Mouse (Mus musculus): ENCODE results near the gene Naglu.

Naglu gene

DNA sequence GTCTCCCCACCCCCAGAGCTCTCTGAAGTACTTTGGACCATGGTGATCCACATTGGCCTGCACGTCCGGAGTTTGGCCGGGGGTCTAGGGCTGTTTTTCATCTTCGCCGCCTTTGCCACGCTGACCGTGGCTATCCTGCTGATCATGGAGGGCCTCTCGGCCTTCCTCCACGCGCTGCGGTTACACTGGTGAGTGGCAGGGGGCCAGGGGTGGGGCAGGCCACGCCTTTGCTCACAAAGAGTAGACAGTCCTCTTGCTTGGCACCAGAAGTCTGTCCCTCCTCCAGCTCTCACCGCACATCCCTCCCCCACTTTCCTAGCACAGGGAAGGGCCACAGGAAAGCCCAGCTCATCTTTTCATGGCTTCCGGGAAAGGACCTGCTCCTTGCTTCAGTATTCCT, 14.4 kb upstream of the Naglu start:
- DNase-seq (ENCODE audit: extremely low read depth, insufficient read length, low spot score) = peak; percentile 66

DNA sequence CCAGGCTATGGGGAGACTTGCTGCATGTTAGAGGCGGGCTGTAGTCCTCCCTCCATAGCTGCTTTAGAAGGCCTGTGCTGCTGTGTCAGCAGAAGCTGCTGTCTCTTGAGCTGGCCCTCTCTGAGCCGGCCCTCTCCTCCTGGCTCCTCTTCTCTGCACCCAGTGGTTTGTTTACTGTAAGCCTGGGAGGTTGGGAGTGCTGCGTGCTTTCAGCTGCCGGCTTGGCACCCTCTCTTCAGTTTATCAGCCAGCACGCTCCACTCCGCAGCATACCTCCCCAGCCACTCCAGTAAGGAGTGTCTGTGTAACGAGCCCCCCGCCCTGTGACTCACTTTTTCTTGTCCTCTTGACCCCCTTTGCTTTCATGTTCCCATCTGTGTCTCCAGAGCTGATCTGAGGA, 12.9 kb upstream of the Naglu start:
- DNase-seq (ENCODE audit: extremely low read depth, insufficient read length, low spot score) = no peak

DNA sequence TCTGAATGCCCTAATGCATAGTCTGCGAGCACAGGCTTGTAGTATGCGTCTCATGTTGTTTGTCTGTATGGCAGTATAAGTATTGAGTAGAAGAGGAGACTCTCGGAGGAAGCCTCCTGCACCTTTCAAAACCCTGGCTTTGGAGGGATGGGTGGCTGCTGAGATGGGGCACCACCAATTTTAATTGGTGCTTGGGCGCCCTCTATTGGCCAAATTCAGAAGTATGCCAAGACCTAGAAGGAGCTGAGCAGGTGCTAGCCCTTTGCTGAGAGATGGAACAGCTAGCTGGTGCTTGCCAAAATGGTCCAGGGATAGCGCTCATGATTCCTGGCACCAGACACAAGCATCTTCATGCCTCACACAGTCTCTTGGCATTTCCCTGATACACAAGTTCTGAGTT, 12.0 kb upstream of the Naglu start:
- no peak for DNase-seq (ENCODE audit: extremely low read depth, insufficient read length, low spot score)

DNA sequence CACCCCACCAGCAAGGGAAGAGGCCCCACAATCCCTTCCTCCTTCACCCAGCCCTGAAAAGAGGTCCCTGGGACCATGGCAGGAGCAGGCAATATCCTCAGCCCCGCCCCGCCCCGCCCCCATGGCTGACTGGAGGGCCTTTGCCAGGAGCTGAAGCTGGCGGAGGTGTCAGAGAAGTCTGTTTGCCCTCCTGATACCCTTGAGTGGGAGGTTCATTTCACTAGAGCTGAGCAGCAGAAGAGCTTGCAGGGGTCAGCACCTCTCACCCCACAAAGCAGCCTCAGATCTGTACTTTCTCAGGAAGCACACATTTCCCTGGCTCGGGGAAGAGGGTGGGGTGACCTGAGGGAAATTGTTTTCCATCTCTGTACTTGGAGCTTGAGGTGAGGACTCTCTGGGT, 11.1 kb upstream of the Naglu start:
- no peak for DNase-seq (ENCODE audit: extremely low read depth, insufficient read length, low spot score)

DNA sequence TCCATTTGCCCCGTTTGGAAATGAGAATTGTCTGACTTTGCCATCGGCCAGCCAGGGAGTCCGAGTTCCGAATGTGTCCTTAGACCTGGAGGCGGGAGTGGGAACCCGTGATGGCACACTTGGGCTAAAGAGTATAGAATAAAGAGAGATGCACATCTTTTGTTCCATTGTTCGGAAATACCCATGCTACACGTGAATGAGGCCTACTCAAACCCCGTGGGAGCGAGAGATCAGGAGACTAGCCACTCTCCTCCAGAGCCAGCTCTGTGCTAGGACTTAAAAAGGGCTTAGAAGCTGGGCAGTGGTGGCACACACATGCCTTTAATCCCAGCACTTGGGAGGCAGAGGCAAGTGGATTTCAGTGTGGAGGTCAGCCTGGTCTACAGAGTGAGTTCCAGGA, 10.3 kb upstream of the Naglu start:
- no peak for DNase-seq (ENCODE audit: extremely low read depth, insufficient read length, low spot score)

DNA sequence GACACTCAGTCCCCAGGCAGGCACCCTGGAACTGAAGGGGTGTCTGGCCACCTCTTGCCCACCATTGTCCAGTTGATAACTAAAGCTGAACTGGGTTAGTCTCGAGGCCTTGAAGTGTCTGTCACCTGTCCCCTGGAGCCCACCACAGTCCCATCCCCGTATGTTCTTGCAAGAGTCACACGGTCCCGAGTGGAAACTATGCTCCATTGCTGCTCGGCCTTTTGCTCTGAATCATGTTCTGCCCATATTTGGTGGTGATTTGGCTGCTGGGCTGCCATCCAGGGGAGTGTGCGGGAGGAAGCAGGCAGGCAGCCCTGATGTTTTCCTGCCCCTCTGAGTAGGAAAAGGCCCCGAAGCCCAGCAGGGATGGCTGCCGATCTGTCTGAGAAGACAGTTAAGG, 9.7 kb upstream of the Naglu start:
- peak; percentile 64 for DNase-seq (ENCODE audit: extremely low read depth, insufficient read length, low spot score)

DNA sequence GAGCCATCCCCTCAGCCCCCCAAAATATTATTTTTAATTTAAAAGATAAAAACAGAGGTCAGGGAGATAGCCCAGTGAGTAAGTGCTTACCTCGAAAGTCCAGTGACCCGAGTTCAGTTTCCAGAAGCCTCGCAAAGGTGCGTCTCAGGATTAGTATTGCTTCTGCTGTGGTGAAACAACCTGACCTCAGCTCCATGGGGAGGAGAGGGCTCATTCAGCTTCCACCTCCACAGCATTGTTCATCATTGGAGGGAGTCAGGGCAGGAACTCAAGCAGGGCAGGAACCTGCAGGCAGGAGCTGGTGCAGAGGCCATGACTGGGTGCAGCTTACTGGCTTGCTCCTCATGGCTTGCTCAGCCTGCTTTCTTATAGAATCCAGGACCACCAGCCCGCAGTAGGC, 8.8 kb upstream of the Naglu start:
- no peak for DNase-seq (ENCODE audit: extremely low read depth, insufficient read length, low spot score)

DNA sequence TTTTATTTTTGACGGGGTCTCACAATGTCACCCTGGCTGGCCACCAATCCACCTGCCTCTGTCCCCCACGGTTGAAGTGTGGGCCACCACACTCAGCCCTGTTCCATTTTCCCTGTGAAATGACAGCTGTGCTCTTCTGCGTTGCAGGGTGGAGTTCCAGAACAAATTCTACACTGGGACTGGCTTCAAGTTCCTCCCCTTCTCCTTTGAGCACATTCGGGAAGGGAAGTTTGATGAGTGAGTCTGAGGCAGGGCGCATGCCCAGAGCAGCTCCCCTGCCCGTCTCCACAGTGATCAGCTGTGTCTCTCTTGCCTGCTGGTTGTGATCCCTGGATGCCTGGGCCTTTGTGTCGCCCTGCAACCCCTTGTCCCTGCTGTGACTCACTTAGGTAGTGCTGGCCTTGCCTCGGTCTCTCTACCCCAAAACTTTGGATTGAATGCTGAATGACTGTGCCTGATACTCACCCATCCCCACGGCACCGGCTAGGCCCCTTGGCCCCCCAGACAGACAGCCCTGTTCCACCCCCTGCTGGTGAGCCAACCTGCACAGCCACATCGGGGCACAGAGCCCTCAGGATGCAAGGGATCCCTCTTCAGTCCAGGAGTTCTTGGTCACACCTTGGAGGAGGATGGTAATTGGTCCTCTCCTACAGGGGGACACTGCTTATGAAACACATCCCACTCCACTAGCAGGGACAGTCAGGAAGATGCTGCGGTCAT, 7.5 kb upstream of the Naglu start:
- DNase-seq (ENCODE audit: extremely low read depth, insufficient read length, low spot score) = no peak

DNA sequence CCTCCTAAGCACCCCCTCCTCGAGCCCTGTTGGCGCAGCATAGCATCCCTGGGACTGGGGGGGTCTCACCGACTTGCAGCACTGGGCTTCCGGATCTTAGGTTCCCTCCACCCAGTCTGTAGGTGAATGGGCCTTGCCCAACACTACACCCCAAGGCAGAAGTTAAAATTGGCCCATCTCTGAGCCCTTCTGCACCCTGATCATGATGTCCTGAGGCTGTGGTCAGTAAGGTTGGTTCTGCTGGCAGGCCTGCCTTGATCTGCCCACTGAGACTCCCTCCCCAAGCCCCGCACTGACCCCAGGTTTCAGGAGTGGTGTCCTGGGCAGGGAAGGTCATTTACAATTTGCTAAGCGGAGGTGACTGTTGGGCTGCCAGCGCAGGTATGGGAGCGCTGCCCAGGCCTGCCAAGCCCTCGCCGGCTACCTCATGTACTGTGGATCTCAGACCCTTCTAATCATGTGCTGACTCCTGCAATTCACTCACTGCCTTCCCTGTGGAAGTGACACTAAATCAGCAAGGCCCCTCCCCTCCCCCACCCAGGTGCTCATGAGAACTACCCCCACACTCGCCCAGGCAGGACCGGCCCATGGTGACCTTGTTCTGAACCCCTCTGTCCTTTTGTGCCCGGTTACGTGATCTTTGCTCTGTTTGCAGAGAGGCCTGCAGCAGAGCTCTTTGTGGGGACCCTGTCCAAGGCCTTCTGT, 6.7 kb upstream of the Naglu start:
- no peak for DNase-seq (ENCODE audit: extremely low read depth, insufficient read length, low spot score)

DNA sequence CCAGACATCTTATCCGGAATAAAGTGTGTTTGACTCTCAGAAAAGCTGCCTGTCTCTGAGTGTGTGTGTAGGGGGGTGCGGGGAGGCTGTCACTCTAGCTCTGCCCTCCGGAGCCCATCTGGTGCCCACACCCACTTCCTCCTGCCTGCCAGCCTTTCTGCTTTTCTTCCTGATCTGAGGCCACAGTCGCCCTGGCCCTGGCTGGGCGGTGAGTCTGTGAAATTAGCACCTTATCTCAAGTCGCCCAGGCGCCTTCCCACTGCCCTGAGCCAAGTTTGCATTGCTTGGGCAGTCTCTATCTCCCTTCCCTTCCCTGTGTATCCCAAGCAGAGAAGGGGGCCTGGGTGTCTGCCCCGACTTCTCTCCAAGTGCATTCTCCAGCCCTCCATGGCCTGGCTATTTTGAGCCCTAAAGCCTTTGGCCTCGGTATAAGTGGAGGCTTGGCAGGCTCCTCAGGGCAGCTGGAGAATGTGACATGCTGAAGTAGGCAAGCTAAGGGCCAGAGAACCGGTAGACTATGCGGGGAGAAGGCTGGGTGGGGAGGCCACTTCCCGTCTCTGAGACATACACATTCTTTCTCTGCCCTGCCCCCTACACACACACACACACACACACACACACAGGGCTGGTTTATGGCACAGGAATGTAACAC, 6.0 kb upstream of the Naglu start:
- DNase-seq (ENCODE audit: extremely low read depth, insufficient read length, low spot score) = peak; percentile 71

DNA sequence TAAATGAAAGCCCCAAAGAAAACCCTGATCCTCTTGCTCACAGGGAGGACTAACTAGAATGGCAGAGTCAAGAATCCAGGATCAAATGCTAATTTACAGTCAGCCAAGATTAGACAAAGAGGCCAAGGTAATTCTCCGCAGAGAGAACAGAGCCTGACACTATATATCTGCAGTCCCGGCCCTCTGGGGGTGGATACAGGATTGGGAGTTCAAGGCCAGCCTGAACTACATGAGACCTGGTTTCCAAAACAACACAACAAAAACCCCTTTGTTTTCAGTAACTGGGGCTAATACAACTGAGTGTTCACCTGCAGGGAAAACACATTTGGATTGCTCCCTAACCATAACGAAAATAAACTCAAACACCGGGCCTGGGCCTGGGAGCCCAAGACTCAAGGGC, 5.3 kb upstream of the Naglu start:
- no peak for DNase-seq (ENCODE audit: extremely low read depth, insufficient read length, low spot score)

DNA sequence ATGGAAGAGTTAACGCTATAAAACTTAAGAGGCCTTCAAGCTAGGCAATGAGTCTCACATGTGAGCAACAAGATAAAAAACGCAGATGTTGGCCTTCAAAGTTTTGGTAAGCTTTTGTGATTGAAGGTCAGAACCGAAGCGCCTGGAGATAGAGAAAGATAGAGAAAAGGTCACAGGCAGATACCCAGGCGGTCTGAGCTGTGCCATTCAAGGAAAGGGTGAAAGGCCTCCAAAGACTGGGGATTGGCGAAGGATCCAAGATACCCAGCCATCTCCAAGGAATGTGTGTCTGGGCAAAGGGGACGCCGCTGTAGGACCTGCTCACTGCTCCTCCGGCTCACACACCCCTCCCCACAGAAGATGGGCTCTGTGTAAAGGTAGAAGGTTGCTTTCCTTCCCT, 4.8 kb upstream of the Naglu start:
- no peak for DNase-seq (ENCODE audit: extremely low read depth, insufficient read length, low spot score)

DNA sequence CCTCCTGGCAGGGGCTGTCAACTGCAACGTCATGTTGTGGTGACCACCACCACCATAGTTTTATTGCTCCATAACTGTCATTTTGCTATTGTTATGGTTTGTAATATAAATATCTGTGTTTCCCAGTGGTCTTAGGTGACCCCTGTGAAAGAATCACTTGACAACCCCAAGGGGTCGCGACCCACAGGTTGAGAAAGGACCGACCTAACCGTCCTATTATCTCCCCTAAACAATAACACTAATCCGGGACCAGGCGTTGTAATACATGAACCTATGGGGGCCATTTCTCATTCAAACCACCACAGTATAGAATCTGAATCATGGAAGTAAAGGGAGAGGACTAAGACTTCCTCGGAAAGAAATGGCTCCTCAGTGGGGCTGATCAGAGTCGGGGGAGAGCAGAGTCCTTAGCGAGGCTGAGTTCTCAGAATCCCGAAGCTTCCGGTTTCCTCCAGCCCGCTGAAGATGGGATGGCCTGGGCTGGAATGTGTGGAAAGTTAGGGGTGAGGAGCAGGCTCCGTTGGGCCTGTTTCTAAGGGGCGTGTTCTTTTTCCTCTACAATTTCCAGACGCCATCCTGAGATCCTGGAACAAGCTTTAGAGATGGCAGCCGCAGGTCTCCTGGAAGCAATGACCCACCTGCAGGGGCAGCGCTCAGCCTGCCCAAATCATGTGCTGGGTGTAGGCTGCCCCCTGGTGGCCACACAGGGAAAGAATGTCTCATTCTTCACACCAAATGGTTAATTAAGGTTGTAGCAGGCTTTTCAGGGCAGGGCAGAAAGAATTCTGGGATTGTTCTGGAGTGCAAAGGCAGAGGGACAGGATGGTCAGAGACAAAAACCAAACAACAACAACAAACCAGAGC, 3.0 kb upstream of the Naglu start:
- DNase-seq (ENCODE audit: extremely low read depth, insufficient read length, low spot score) = peak; percentile 51

DNA sequence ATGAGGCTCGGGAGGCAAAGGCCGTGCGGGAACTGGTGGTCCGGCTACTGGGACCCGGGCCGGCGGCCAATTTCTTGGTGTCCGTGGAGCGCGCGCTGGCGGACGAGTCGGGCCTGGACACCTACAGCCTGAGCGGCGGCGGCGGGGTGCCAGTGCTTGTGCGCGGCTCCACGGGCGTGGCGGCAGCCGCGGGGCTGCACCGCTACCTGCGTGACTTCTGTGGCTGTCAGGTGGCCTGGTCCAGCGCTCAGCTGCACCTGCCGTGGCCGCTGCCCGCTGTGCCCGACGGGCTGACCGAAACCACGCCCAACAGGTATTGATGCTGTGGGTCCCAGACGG, 346 bp downstream of the Naglu start:
- no peak for DNase-seq (ENCODE audit: extremely low read depth, insufficient read length, low spot score)

DNA sequence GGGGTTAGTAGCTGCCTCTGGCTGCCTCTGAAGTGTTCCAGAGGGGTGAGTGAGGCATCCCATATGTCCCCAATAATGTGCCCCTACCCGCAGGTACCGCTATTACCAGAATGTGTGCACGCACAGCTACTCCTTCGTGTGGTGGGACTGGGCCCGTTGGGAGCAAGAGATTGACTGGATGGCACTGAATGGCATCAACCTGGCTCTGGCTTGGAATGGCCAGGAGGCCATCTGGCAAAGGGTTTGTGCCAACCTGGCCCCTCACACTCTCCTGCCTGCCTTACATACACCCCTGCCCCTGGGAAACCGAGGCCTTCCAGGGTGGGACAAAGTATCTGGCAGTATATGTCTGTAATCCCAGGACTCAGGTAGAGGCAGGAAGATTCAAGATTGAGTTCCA, 1.2 kb downstream of the Naglu start:
- no peak for DNase-seq (ENCODE audit: extremely low read depth, insufficient read length, low spot score)

DNA sequence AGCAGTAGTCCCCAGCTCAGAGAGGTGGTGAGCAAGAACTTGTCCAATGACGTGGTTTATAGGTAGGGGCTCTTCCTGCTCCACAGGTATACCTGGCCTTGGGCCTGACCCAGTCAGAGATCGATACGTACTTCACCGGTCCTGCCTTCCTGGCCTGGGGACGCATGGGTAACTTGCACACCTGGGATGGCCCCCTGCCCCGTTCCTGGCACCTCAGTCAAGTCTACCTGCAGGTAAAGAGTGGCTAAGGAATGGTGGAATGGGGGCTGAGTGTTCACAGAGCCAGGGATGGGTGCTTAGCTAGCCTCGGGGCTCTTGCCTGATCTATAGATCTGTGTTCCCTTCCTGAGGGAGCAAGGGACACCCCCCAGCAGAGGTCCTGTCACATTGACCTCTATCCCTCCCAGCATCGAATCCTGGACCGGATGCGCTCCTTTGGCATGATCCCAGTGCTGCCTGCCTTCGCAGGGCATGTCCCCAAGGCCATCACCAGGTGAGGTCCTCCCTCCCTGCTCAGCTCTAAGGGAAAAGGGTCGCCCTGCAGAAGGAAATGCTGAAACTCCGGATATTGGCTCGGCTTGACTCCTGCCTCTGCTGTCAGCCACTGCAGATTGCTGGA, 2.1 kb downstream of the Naglu start:
- DNase-seq (ENCODE audit: extremely low read depth, insufficient read length, low spot score) = no peak

DNA sequence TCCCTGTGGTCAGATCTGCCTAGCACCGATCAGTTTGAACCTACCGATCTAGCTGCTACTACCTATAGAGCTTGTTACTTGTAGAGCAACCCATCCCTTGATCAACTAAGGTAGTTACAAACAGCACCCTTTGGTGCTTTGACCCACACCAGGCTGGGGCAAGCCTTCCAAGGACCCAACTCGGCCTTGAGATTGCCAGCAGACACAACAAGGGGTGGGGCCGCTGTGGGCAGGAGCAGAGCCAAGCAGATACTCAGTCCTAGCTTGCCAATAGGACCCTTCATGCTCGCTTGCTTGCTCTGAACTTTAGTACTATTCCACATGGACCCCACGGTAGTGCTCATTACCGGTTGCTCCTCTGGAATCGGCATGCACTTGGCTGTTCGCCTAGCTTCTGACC, 8.3 kb downstream of the Naglu start, which contains the start of gene Hsd17b1:
Gene Hsd17b1 (plus strand): TSS at position 291 of the 400 bp plus-strand sequence.
- no peak for DNase-seq (ENCODE audit: extremely low read depth, insufficient read length, low spot score)

DNA sequence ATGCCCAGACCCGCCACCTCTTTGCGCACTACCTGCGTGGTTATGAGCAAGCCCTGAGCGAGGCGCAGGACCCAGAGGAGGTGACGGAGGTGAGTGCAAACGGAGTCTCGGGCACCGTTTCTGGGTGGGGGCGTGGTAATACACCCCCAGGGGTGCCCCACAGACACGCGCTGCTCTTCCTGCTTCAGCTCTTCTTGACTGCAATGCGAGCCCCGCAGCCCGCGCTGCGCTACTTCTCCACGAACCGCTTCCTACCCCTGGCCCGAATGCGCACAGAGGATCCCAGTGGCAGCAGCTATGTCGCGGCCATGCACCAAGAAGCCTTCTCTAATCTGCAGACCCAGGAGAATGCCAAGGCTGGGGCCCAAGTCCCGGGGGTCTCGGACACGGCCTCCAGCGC, 9.9 kb downstream of the Naglu start:
- no peak for DNase-seq (ENCODE audit: extremely low read depth, insufficient read length, low spot score)

DNA sequence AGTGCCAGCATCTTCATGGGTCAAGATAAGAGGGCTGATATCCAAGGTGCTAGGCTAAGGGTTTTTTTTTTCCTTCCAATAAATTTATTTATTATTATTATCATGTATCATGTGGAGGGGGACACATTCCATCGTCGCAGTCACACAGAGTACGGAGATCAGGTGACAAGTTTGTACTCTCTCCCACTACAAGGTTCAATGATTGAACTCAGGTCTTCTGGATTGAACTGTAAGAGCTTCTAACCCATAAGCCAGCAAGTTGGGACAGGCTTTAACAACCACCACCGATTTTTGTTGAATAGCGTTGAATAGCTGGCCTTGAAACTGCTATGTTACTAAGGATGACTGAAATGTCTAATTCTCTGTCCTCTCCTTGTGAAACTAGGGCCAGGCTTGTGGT, 10.6 kb downstream of the Naglu start:
- DNase-seq (ENCODE audit: extremely low read depth, insufficient read length, low spot score) = no peak

DNA sequence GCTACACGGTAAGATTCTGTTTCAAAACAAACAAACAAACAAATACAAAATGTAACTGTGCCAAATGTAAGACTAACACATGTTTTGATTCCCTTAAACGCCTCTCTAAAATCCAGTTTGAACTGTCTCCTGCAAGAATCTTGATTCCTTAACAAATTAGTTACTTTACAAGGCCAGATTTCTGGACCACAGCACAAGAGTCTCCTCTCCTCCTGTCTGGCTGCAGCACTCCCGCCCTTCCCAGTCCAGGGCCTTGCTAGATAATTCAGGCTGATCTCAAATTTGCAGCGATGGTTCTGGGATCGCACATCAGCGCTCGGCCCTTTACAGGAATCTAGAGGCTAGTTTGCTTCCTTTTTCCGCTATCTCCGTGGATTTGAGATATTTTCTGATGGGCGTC, 11.8 kb downstream of the Naglu start:
- DNase-seq (ENCODE audit: extremely low read depth, insufficient read length, low spot score) = peak; percentile 35
